Mouse (Mus musculus) left cerebral cortex, postnatal 14 days (tissue): ENCODE data around the gene Dnajb5. TPM values are rescaled to one million over a fixed set of nuclear protein-coding genes. Genes with fewer than 3 reads are reported as not detected.

Experiments
- DNase-seq, 2 experiments: peaks; one replicate each; pipeline ENCODE4 v3.0.0; 2021 to 2022; ENCODE audit warnings: low spot score in 2 of 2, mixed read lengths in 1 of 2
- intact Hi-C: fragments of 180-260 bp; cut with DNase I; formaldehyde crosslinking; loops from one replicate; pipeline ENCODE4 v1.15.1; 2025
- total RNA-seq, 2 experiments: library from RNA; stranded (reverse); gene quantifications; 2 replicates each; pipeline ENCODE4 v1.2.3; 2021

Gene Dnajb5
- total RNA-seq, 2 experiments from 2014 or later = 225 to 284 TPM

DNA sequence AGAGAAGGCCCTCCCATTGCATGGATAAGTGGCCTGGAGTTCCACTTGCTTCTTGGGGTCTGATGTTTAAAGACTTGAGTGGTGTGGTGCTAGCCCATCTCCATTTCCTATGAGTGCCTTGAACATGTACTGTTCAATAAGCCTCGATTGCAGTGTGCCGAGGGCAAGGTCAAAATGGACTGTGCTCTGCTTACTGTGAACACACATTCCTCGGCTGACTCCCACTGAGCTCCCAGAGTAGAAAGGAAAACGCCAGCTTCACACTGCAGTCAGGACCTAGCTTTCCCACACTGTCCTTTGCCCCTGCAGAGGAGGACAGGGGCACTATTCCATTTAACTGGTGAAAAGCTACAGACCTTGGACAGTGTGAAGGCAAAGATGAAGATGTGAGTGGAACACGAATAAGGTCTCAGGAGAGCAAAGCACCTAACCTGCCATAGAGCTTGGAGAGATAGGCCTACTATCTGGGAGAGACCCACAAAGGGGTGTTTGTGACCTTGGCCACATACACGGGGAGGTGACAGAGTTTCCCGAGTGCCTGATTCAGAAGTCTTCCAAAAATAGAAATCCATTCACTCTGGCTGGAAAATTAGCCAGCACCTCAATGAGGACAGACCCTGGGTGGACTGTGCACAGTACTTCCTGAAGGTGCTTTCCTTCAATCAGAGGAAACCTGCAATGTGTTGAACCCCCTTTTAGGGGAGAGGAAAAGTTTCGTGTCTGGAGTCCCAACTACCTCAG lies 17.2 kb upstream of the Dnajb5 start:
- intact Hi-C loops = no loop called here
- no peak for DNase-seq

DNA sequence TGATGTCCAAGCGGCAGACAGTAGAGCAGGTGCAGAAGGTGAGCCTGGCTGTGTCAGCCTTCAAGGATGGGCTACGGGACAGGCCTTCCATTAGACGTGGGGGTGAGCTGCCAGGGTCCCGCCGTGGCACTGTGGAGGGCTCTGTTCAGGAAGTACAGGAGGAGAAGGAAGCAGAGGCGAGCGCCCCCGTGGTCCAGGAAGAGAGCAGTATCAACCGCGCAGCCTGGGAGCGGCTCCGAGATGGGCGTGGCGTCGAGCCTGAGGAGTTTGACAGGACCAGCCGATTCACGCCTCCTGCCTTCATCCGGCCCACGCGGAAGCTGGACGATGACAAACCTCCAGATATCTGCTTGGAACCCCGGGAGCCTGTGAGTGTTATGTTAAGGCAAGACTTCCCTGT lies 16.0 kb upstream of the Dnajb5 start:
- peak in 1 of 2 experiments; percentile 54 for DNase-seq
- intact Hi-C loops = no loop called here

DNA sequence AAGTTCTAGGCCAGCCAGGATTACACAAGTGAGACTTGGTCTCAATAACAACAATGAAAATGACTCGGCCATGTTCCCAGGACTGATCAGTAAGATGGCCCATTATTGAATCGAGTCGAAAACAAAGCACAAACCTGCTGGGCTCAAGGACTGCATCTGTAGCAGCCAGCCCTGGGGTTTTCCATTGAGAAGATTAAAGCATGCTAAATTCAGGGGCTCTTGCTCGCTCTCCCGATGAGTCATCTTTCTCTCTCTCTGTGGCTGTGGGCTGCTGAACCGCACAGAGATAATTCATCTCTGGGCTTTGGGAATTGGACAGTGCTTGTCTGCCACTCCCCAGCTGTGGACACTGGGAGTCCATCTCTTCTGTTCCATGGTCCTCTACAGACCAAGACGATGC lies 8.2 kb upstream of the Dnajb5 start:
- intact Hi-C loops = no loop called here
- no peak for DNase-seq

DNA sequence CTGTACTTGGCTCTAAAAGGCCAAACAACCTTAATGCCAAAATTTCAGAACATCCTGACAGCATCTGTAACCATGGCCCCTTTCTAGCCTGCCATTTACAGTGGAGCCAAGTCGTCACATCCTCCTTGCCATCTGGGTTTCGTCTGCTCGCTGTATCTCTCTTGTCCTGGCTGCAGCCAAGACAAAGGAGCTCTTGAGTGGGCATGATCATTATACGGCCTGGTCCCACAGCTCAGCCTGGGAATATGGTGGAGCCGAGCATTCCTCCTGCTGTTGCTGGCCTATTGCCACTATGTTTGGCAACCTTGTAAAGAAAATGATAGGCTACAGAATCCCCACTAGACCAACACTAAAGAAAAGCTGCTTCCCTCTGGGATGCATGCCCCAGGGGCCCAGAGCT lies 6.3 kb upstream of the Dnajb5 start:
- intact Hi-C loops = no loop called here
- no peak for DNase-seq

DNA sequence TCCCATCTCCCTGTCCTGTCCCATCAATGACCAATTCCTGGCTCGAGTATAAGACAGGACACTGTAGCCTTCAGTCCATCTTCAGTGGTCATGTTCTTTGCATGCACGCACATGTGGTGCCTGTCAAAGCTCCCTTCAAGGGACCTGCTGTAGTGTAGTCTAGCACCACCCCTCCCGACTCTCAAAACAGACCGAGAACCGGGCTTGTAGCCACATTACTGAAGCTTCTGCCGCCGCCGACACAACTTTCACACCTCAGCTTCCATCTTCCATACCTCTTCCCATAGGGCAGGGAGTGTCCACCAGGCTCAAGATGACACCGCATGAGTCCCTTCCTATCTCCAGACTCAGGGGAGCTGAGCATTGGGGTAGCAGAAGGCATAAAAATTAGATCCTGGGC lies 5.4 kb upstream of the Dnajb5 start:
- intact Hi-C loops = no loop called here
- DNase-seq = no peak

DNA sequence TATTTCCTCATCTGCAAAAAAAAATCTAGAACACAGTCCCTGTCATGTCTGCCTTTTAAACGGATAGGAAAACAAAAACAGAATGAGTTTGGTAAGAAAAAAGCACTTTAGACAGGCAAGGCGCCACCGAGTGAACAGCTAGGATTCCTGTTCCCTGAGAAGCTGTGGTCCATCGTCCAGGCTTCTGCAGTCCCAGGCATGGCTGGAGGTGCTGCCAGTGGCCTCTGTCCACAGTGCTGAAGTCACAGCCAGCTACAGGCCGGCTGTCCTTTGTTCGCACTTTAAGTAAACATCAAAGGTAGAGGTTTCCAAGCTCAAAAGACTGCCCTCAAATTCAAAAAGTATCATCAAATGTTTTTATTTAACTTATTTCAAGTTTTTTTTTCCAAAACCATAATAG lies 4.6 kb upstream of the Dnajb5 start:
- intact Hi-C loops = loop anchor here (5.0 kb wide), 1 partner anchor 68 kb away; no protein-coding TSS in a partner anchor
- no peak for DNase-seq

DNA sequence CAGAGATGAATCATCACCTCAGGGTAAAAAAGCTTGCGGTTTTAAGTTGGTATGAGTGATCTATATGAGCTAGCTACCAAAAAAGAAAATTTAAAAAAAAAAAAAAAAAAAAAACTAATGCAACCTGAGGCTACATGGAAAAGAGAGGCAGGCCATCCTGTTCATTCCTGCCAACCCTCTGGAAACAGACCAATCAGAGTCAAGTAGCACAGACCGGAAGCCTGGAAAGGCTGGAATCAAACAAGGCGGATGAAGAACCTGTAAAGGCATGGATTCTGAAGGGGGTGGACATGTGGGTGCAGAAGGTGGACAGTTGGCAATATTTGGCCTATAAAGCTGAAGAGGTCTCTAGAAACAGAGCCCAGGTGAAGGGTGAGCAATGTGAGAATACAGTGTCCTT lies 4.2 kb upstream of the Dnajb5 start:
- no peak for DNase-seq

DNA sequence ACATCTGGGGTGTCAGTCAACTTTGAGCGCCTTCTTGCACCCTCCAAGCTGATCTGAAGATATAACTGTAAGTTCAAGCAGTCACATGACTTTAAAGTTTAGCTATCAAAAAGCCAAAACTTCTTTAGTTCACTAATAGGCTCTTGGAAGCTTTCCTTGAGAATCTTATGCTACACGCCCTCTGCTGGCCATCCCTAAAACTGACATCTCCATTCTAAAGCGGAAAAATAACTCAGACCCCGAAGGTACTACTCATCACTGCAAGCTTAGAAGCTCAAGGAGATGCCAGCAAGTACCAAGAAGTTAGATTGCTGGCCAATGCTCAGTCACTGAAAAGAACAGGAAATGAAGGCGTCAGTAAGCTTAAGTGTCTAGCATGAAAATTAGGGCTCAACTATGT lies 3.7 kb upstream of the Dnajb5 start:
- peak; percentile 85 to 91 for DNase-seq
- intact Hi-C loops = loop anchor here (2.0 to 5.0 kb wide), 2 partner anchors 29 to 69 kb away; partner anchors contain the start of gene Phf24

More for the DNA sequence above, 4.2 kb upstream of the Dnajb5 start:
- intact Hi-C loops = loop anchor here (5.0 kb wide), 1 partner anchor 68 kb away; no protein-coding TSS in a partner anchor

DNA sequence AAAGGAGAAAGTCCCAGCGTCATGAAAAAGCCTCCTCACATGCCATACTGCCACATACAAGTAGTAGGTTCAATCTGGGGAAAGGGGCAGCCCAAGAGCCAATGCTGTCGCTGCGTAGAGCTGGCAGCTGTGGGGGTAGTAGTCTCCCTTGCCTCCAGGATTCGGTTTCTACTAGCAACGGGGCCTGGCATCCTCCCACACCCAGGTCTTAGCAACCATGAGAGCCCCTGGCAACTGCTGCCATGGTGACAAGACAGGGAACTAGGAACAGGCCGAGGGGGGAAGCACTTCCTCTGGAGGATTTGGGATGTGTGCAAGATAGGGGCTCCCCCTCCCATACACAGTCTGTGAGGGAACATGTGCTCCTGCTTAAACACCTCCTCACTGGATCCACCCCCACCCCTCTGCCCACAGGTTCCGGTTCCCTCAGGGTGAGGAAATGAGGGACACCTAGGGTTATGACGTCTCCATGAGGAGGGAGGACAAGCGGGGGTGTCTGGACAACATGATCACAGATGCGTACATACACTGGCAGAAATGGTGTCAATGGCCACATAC lies 2.8 kb upstream of the Dnajb5 start:
- peak; percentile 92 to 98 for DNase-seq
- intact Hi-C loops = loop anchor here (2.0 to 5.0 kb wide), 2 partner anchors 30 to 70 kb away; partner anchors contain the start of gene Phf24

DNA sequence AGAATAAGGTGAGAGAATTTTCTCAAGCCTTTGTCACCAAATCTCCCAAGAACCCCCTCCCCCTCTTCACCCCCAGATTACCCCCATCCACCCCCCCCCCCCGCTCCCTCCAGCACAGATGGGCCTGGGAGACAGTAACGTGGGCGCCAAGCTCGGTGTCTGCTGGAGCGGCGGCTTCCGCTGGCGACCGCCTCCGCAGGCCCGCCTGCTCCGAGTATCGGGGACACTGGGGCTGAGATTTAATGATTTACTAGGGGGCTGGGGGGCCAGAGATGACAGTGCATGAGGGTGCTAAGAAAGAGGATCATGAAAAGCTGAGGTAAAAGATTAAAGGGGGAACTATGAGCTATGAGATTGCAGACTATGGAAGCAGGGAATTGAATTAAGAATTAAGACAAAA lies 1.1 kb upstream of the Dnajb5 start:
- DNase-seq = peak in 1 of 2 experiments; percentile 75
- intact Hi-C loops = loop anchor here (5.0 kb wide), 1 partner anchor 71 kb away; no protein-coding TSS in a partner anchor

DNA sequence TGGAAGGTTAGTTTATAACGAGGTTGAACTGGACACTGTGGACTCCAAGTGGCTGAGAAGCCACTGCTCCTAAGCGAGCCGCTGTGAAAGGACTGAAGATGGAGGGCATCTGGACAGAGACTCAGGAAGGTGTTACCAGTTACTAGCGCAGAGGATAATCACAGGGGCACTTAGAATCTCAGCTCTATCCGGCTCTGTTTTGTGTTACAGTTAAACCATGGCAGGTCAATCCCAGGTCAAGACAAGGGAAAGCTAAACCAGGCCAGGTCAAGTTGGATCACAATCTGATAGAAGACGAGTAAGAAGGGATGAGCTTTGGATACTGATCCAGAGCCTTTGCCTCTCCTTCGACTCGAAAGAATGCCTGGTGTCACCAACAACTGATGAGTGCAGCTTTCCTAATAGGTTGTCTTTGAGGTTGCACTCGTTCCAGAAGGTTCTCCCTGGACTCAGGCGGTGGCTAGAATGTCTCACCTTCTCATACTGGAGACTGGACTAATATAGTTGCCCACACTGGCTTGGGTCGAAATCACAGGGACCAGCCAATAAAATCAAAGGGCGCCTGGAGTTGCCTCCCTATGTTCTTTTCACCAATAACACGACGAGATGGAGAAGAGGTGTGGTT lies 451 bp upstream of the Dnajb5 start:
- intact Hi-C loops = loop anchor here (5.0 kb wide), 1 partner anchor 72 kb away; no protein-coding TSS in a partner anchor
- no peak for DNase-seq

DNA sequence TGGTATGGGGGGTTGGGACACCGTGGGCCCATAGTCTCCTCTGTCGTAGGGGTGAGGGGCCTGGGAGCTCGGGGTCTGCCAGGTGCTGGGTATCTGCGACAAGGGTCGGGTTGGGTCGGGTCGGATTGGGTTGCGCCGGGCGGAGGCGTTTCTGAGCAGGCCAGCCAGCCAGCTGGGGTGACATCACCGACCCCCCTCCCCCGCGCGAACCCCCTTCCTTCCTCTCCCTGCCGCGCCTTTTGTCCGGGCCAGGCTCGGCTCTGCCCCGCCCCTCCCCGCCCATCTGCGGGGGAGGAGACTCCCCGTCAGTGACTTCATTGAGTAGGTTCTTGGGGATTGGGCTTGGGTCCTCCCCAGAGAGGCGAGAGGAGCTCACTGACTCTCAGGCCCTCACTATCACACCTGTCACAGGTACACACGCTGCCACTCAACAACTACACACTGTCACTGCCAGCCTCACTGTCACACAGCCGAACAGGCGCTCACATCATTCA lies 498 bp downstream of the Dnajb5 start:
- intact Hi-C loops = no loop called here
- peak; percentile 88 to 92 for DNase-seq

DNA sequence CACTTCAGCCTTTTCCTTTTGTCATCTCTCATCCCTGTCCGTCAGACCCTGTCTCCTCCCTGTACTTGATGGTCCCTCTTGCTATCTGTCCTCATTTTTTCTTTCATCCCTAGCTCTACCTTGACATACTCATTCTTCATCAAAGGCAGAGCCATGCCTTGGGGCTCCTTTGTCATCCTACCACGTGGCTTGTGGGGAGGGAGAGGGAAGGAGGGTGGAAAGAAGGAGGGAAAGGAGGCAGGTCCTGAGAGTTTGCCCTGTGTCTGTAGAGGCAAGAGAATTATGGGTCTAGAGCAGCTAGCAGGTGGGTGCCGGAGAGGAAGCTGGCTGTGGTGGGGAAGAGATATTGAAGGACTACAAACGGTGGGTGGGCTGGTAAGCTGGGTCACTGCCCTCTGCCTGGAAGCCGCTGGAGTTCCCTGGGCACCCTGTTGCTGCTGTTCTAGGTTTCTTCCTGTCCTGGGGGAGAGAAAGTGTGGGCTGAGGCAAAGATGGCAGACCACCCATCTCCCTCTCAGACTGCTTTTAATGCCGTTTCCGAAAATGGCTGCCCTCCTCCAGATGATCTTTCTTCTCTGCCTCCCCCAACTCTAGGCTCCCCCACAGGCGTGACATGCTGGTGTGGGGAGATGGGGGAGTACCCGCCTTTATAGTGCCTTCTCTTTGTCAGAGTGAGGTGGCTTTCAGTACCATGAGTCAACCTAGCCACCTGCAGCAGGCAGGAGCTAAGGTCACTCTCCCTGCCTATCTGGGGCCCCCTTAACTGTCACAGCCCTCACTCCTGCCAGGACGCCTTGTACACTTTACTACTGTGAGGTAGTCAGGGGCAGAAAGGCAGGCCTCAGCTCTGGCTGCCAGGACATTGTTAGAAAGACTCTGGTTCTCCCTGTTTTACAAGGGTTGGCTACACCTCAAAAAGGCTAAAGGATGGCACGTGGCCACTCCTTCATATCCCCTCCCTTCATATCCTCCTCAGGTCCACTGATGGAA lies 1.9 kb downstream of the Dnajb5 start:
- intact Hi-C loops = no loop called here
- no peak for DNase-seq

DNA sequence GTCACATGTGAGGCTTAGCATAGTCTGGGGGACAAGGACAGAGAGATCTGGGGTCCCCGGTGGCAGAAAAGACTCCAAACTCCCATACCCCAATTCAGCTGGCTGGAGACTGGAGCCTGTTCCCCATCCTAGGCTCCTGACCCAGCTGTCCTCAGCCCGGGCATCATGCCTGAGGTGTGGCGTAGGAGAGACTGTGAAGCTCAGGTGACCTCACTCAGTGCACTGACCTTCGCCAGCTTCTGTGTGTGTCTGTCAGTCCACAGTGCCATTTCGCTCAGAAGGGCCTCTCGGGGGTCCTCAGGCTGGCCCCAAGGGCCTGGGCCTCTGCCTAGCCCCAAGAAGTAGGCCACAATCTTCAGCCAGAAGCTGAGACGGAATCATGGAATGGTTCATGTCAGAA lies 2.9 kb downstream of the Dnajb5 start:
- intact Hi-C loops = no loop called here
- DNase-seq = no peak

DNA sequence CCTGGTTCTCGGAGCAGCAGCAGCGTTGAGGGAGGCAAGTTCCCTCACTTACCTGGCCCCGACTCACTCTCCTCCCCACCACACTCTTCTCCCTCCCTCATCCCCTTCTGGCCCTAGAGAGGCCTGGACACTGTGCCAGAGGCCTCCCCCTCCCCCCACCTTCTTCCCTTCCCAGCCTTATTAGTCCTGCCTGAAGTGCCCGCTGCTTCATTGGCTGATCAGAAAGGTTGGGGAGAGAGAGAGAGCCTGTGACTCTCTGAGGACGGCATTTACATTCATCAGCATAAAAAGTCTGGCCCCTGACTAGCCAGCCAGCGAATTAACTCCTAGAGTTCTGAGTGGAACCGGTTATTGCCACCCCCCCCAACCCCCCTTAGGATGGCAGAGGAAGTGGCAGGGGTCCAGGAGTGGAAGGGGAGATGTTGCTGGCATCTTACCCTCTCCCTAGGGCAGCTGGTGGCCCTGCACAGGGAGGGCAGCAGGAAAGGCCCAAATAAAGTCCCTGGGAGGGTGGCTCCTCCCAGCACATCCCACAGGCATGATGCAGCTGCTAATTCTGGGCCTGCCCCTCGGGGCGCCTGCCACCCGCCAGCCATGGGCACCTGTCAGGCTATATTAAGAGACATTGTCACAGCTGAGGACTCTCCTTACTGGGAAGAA lies 4.0 kb downstream of the Dnajb5 start:
- intact Hi-C loops = no loop called here
- DNase-seq = no peak

DNA sequence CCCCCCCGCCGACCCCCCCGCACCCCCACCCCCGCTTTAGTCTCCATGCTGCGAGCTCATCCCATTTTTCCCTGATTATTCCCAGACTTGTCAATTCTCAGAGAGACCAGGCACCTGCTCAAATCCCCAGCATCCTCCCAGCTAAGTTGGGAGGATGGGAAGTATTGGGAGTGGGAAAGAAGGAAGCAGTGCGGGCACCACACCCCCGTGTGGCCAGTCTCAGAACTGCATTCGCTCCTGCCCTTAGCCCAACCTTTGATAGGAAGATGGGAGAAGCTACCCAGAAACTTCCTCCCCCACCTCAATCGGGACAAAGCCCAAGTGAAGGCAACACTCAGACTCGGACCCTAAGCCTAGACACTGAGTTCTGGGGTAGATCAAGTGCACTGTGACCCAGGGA lies 4.7 kb downstream of the Dnajb5 start:
- intact Hi-C loops = no loop called here
- peak; percentile 85 to 92 for DNase-seq

DNA sequence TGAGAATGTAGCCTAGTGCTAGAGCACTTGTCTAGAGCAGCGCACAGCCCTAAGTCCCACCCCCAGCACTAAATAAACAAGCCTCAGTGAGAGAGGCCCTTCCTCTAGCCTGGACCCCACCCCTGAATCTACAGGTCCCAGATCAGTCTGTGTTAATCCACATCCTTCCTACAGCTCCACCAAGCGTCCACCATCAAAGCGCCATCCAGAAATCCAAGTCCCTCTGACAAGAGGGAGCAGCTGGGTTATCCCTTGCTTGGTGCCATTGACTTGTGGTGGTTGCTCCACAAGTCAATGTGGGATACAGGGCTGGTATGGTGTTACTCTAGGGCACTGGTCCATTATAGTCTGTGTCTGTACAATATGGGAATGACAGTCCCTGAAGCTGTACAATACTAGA lies 5.6 kb downstream of the Dnajb5 start:
- intact Hi-C loops = no loop called here

DNA sequence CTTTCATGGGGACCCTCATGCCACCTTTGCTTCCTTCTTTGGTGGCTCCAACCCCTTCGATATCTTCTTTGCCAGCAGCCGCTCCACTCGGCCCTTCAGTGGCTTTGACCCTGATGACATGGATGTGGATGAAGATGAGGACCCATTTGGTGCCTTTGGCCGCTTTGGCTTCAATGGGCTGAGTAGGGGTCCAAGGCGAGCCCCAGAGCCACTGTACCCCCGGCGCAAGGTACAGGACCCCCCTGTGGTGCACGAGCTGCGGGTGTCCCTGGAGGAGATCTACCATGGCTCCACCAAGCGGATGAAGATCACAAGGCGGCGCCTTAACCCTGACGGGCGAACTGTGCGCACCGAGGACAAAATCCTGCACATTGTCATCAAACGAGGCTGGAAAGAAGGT lies 7.0 kb downstream of the Dnajb5 start:
- intact Hi-C loops = no loop called here
- DNase-seq = no peak

More for the DNA sequence above, 5.6 kb downstream of the Dnajb5 start:
- no peak for DNase-seq

DNA sequence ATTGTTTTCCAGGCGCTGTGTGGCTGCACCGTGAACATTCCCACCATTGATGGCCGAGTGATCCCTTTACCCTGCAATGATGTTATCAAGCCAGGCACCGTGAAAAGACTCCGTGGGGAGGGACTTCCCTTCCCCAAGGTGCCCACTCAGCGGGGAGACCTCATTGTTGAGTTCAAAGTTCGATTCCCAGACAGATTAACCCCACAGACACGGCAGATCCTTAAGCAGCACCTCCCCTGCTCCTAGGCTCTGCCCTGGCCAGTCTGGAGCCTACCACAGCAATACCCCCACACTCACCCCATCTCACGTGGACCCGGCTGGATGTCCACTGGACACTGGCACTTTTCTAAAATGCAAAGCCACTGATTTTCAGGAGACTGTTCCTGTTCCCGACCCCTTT lies 7.7 kb downstream of the Dnajb5 start:
- intact Hi-C loops = no loop called here
- DNase-seq = no peak
